ENCODE assay signal across 9 mouse cellular contexts in the genomic region with DNA sequence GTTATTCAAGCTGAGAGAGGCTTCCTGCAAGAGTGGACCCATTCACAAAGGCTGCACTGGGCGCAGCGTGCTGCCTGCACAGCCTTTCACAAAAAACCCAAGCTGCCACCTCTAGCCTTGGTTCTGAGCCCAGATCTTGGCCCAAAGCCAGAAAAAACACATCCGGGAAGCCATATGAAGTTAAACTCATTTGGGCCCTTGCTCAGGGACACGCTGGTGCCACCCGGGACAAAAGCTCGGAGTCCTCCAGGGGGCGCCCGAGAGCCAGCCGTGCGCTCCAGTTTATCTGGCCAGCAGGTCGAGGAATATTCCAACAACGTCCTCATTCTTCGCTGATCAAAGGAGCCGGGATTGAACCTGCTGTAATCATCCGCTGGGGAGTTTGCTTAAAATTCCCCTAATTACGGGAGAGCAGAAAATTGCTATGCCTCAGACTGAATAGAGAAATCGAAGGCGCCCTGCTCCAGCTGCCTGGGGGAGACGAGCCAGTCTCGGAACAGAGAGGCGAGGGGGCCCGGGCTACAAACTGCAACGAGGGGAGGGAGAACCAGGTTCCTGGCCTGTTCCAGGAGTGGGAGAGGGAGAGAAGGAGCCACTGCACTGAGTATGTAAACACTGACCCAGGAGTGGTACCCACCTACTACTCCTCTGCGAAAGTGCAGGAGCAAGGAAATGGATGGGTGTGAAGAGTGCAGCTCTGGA.
DNase-seq lines count a peak whose midpoint lies in the region; ATAC-seq and TF ChIP-seq lines count a peak whose summit lies in the region.
"Had no signal": no experiment of that assay in that cellular context is flagged by ENCODE, and none has a peak within 500 bp of the region (broad histone marks: within the 10 kb centered on the region; RNA-seq: fewer than 3 reads in every experiment).

No protein-coding gene starts in this region.

- WGBS in forebrain, embryonic 13.5 days = 5% methylated on average over 24 of the region's 24 CpGs
- 15% methylated on average over 24 of the region's 24 CpGs for WGBS in heart, embryonic 16.5 days
- WGBS in liver, embryonic 13.5 days (ENCODE audit: insufficient replicate concordance) = 21% methylated on average over 24 of the region's 24 CpGs

- peak; percentile 75 for DNase-seq in cerebellum, adult 11 months
- DNase-seq in kidney, postnatal 25 days = peak; percentile 77 to 83
- DNase-seq in liver, embryonic 13.5 days = peak; percentile 7
- peak; percentile 42 for DNase-seq in ovary, postnatal 10 days (ENCODE audit: low spot score)
- peak; percentile 43 for DNase-seq in thymus, postnatal 0 days (ENCODE audit: low spot score)

- ATAC-seq in forebrain, embryonic 13.5 days = peak; percentile 84
- ATAC-seq in heart, embryonic 16.5 days (replicated peaks; ENCODE audit: extremely low read depth, insufficient read depth, low FRiP score) = 0 out of 2 replicates have a peak, but pooled peaks have one; percentile 23
- ATAC-seq in liver, embryonic 13.5 days (ENCODE audit: low read depth) = no peak

- no peaks in the 10 kb centered on the region for H3K9me3 ChIP-seq in E14TG2a.4 (ENCODE audit: low read length)
- H3K9me3 ChIP-seq in forebrain, embryonic 13.5 days (replicated peaks) = no peaks in the 10 kb centered on the region
- H3K9me3 ChIP-seq in heart, embryonic 16.5 days (replicated peaks; ENCODE audit: control insufficient read depth, low read length) = no peaks in the 10 kb centered on the region
- no peaks in the 10 kb centered on the region for H3K9me3 ChIP-seq in liver, embryonic 13.5 days (replicated peaks)

- H3K9ac ChIP-seq in forebrain, embryonic 13.5 days = no peak overlapping the region
- H3K9ac ChIP-seq in heart, embryonic 16.5 days (ENCODE audit: low read length) = no peak overlapping the region
- H3K9ac ChIP-seq in liver, embryonic 13.5 days = no peak overlapping the region

- TF ChIP-seq CTCF in E14TG2a.4 (conservative IDR thresholded peaks at IDR 0.05; ENCODE audit: low read length) = peak; percentile 82

- H3K36me3 ChIP-seq in E14TG2a.4 (ENCODE audit: insufficient read depth, low read length) = no peaks in the 10 kb centered on the region
- no peaks in the 10 kb centered on the region for H3K36me3 ChIP-seq in forebrain, embryonic 13.5 days (ENCODE audit: poor library complexity, severe bottlenecking)
- H3K36me3 ChIP-seq in heart, embryonic 16.5 days (ENCODE audit: control insufficient read depth, insufficient read depth) = no peaks in the 10 kb centered on the region
- H3K36me3 ChIP-seq in liver, embryonic 13.5 days = no peaks in the 10 kb centered on the region

- peak overlapping the region; percentile 38 for H3K4me2 ChIP-seq in forebrain, embryonic 13.5 days
- peak overlapping the region; percentile 13; the same call in 1 of the 2 replicates for H3K4me2 ChIP-seq in heart, embryonic 16.5 days (ENCODE audit: low read depth, low read length)
- H3K4me2 ChIP-seq in liver, embryonic 13.5 days = no peak overlapping the region

- H3K27me3 ChIP-seq in E14TG2a.4 (ENCODE audit: insufficient read depth, low read length) = peaks cover 81% of the 10 kb centered on the region
- peaks cover 17% of the 10 kb centered on the region; the same call in 1 of the 2 replicates for H3K27me3 ChIP-seq in forebrain, embryonic 13.5 days
- H3K27me3 ChIP-seq in heart, embryonic 16.5 days (ENCODE audit: control insufficient read depth, insufficient read depth, low read length) = peaks cover 29% of the 10 kb centered on the region
- H3K27me3 ChIP-seq in liver, embryonic 13.5 days = peaks cover 9% of the 10 kb centered on the region; the same call in 1 of the 2 replicates

- H3K4me1 ChIP-seq in E14TG2a.4 (replicated peaks; ENCODE audit: low read depth, low read length) = peaks cover 13% of the 10 kb centered on the region
- H3K4me1 ChIP-seq in forebrain, embryonic 13.5 days = peaks cover 55% of the 10 kb centered on the region
- H3K4me1 ChIP-seq in heart, embryonic 16.5 days (ENCODE audit: control insufficient read depth, insufficient read depth, low read length) = 0 out of 2 replicates have a peak, but pooled peaks cover 2% of the 10 kb centered on the region
- H3K4me1 ChIP-seq in liver, embryonic 13.5 days (replicated peaks) = no peaks in the 10 kb centered on the region

- peak overlapping the region; percentile 43 for H3K4me3 ChIP-seq in E14TG2a.4 (replicated peaks; ENCODE audit: low read length)
- no peak overlapping the region for H3K4me3 ChIP-seq in forebrain, embryonic 13.5 days
- no peak overlapping the region for H3K4me3 ChIP-seq in heart, embryonic 16.5 days (ENCODE audit: low read length)
- no peak overlapping the region for H3K4me3 ChIP-seq in liver, embryonic 13.5 days (replicated peaks)
- H3K4me3 ChIP-seq: erythroblast, embryonic 14.5 days had no signal

- H3K27ac ChIP-seq in forebrain, embryonic 13.5 days = peak overlapping the region; percentile 76
- H3K27ac ChIP-seq in heart, embryonic 16.5 days (ENCODE audit: low read length) = no peak overlapping the region
- no peak overlapping the region for H3K27ac ChIP-seq in liver, embryonic 13.5 days

Comparison
In these comparisons a context has a peak if more than half of its experiments do, and no peak if none do; other contexts are left out.
1. DNase-seq: peak in every context shown above with its lines; median percentile 80 in kidney, postnatal 25 days; 75 in cerebellum, adult 11 months; 43 in thymus, postnatal 0 days; 42 in ovary, postnatal 10 days; 7 in liver, embryonic 13.5 days.